Mouse (Mus musculus) embryonic facial prominence, embryonic 13.5 days (tissue): ENCODE results near the gene Traf2. TPM values are rescaled to one million over a fixed set of nuclear protein-coding genes. Genes with fewer than 3 reads are reported as not detected.

Experiments used
- ATAC-seq: fragments of 200-750 bp; cut with Nextera tagmentation; 2 replicates; pipeline ENCODE4 v1.8.0; 2017; ENCODE audit warnings: low read depth; ENCODE audit not compliant: insufficient number of reproducible peaks, insufficient read depth, low FRiP score, low TSS enrichment
- H3K27ac ChIP-seq: fragments of 300-500 bp; sonication (generic); 2 replicates; pipeline ENCODE4 v1.5.1; 2015; ENCODE audit warnings: moderate library complexity, mild to moderate bottlenecking, inconsistent platforms
- H3K27me3 ChIP-seq: fragments of 300-500 bp; sonication (generic); 2 replicates; pipeline ENCODE4 v1.6.1; 2015; ENCODE audit warnings: mild to moderate bottlenecking, inconsistent platforms
- H3K36me3 ChIP-seq: fragments of 300-500 bp; sonication (generic); 2 replicates; pipeline ENCODE4 v1.6.1; 2015; ENCODE audit warnings: mild to moderate bottlenecking, inconsistent platforms
- H3K4me1 ChIP-seq: fragments of 300-500 bp; sonication (generic); 2 replicates; pipeline ENCODE4 v1.6.1; 2015; ENCODE audit warnings: inconsistent platforms
- H3K4me2 ChIP-seq: fragments of 300-500 bp; sonication (generic); 2 replicates; pipeline ENCODE4 v1.6.1; 2015; ENCODE audit warnings: moderate library complexity, mild to moderate bottlenecking, inconsistent platforms
- H3K4me3 ChIP-seq: fragments of 300-500 bp; sonication (generic); 2 replicates; pipeline ENCODE4 v1.5.1; 2015; ENCODE audit warnings: mild to moderate bottlenecking, inconsistent platforms
- H3K9ac ChIP-seq: fragments of 300-500 bp; sonication (generic); 2 replicates; pipeline ENCODE4 v1.6.1; 2015; ENCODE audit warnings: mild to moderate bottlenecking, inconsistent platforms
- H3K9me3 ChIP-seq: fragments of 300-500 bp; sonication (generic); 2 replicates; pipeline ENCODE4 v1.6.1; 2016; ENCODE audit warnings: inconsistent platforms
- WGBS: fragments of 180-500 bp; shearing (Covaris S2); methylation state at CpG from one replicate; pipeline ENCODE4 v1.1.7; 2015; ENCODE audit warnings: mixed read lengths; 5-methylcytosine and 5-hydroxymethylcytosine counted together
- polyA plus RNA-seq: library from polyadenylated mRNA; unstranded; fragments of >200 nt; fragmentation: Nextera tagmentation; extraction: Ambion mirVana; gene quantifications from 2 replicates; pipeline ENCODE4 v1.2.1, GENCODE M21; 2015

Traf2 gene
- 31.4 and 35.4 TPM in 2 replicates for polyA plus RNA-seq

- H3K4me3 ChIP-seq, result peak within 1 kb of the TSS; percentile 73
- H3K36me3 ChIP-seq, result no peaks in the 10 kb centered on the region
- no peaks in the 10 kb centered on the region for H3K9me3 ChIP-seq
- no peaks in the 10 kb centered on the region for H3K27me3 ChIP-seq
- peaks cover 9% of the 10 kb centered on the region for H3K4me1 ChIP-seq
- peak; percentile 99 for ATAC-seq
- peak within 1 kb of the TSS; percentile 83 for H3K9ac ChIP-seq
- peak within 1 kb of the TSS; percentile 77 for H3K4me2 ChIP-seq
- 3% methylated on average over 48 of the region's 48 CpGs for WGBS
- H3K27ac ChIP-seq, result peak within 1 kb of the TSS; percentile 72
These were observed at the start of gene Traf2 for GRCm38 (mm10) chr2:25546811-25547491. Gene Traf2 (minus strand): TSS chr2:25546940.

GRCm38 (mm10) chr2:25591863-25592262 lies 45.1 kb upstream of the Traf2 start:
- ATAC-seq, result no peak
- H3K36me3 ChIP-seq, result peaks cover 95% of the 10 kb centered on the region
- H3K27ac ChIP-seq, result no peak overlapping the region
- WGBS, result 87% methylated on average over 2 of the region's 2 CpGs
- no peaks in the 10 kb centered on the region for H3K9me3 ChIP-seq
- H3K4me1 ChIP-seq, result no peaks in the 10 kb centered on the region
- H3K4me3 ChIP-seq, result no peak overlapping the region
- no peaks in the 10 kb centered on the region for H3K27me3 ChIP-seq
- no peak overlapping the region for H3K4me2 ChIP-seq
- H3K9ac ChIP-seq, result no peak overlapping the region

GRCm38 (mm10) chr2:25588227-25588907 lies 41.6 kb upstream of the Traf2 start:
- no peaks in the 10 kb centered on the region for H3K4me1 ChIP-seq
- 91% methylated on average over 8 of the region's 8 CpGs for WGBS

GRCm38 (mm10) chr2:25587290-25587689 lies 40.5 kb upstream of the Traf2 start:
- Histone ChIP-seq H3K27ac (no peak overlapping the region), H3K9ac (no peak overlapping the region), H3K36me3 (peaks cover 95% of the 10 kb centered on the region), H3K9me3 (no peaks in the 10 kb centered on the region), H3K4me3 (no peak overlapping the region), H3K27me3 (no peaks in the 10 kb centered on the region), H3K4me1 (peaks cover 8% of the 10 kb centered on the region), H3K4me2 (no peak overlapping the region)
- WGBS, result 88% methylated on average over 8 of the region's 8 CpGs
- ATAC-seq, result no peak

More at GRCm38 (mm10) chr2:25588227-25588907, 41.6 kb upstream of the Traf2 start:
- H3K4me3 ChIP-seq, result no peak overlapping the region
- no peak overlapping the region for H3K4me2 ChIP-seq
- H3K27me3 ChIP-seq, result no peaks in the 10 kb centered on the region
- H3K9ac ChIP-seq, result no peak overlapping the region
- no peak for ATAC-seq
- H3K36me3 ChIP-seq, result peaks cover 99% of the 10 kb centered on the region
- no peak overlapping the region for H3K27ac ChIP-seq
- H3K9me3 ChIP-seq, result no peaks in the 10 kb centered on the region

- Histone ChIP-seq H3K9ac (no peak overlapping the region), H3K27ac (no peak overlapping the region), H3K36me3 (peaks cover 78% of the 10 kb centered on the region), H3K4me3 (no peak overlapping the region), H3K4me1 (peaks cover 22% of the 10 kb centered on the region), H3K4me2 (no peak overlapping the region), H3K27me3 (peaks cover 10% of the 10 kb centered on the region), H3K9me3 (no peaks in the 10 kb centered on the region)
- 93% methylated on average over 3 of the region's 3 CpGs for WGBS
- ATAC-seq, result no peak
These were observed 38.9 kb upstream of the Traf2 start for GRCm38 (mm10) chr2:25585601-25586000.

GRCm38 (mm10) chr2:25584856-25585255 lies 38.1 kb upstream of the Traf2 start:
- 87% methylated on average over 4 of the region's 4 CpGs for WGBS
- H3K9ac ChIP-seq, result no peak overlapping the region
- H3K36me3 ChIP-seq, result peaks cover 70% of the 10 kb centered on the region
- H3K4me1 ChIP-seq, result peaks cover 30% of the 10 kb centered on the region
- H3K9me3 ChIP-seq, result no peaks in the 10 kb centered on the region
- H3K4me2 ChIP-seq, result no peak overlapping the region
- H3K4me3 ChIP-seq, result no peak overlapping the region
- peaks cover 18% of the 10 kb centered on the region for H3K27me3 ChIP-seq
- no peak overlapping the region for H3K27ac ChIP-seq
- ATAC-seq, result no peak

- no peak overlapping the region for H3K27ac ChIP-seq
- H3K27me3 ChIP-seq, result peaks cover 25% of the 10 kb centered on the region
- H3K9ac ChIP-seq, result no peak overlapping the region
- peaks cover 37% of the 10 kb centered on the region for H3K4me1 ChIP-seq
- no peak for ATAC-seq
- no peak overlapping the region for H3K4me3 ChIP-seq
- H3K36me3 ChIP-seq, result peaks cover 63% of the 10 kb centered on the region
- no peak overlapping the region for H3K4me2 ChIP-seq
- no peaks in the 10 kb centered on the region for H3K9me3 ChIP-seq
- 94% methylated on average over 3 of the region's 3 CpGs for WGBS
These were observed 37.4 kb upstream of the Traf2 start for GRCm38 (mm10) chr2:25584152-25584551.

- no peak overlapping the region for H3K9ac ChIP-seq
- H3K36me3 ChIP-seq, result peaks cover 57% of the 10 kb centered on the region
- no peak for ATAC-seq
- H3K27ac ChIP-seq, result no peak overlapping the region
- no peak overlapping the region for H3K4me2 ChIP-seq
- H3K27me3 ChIP-seq, result peaks cover 30% of the 10 kb centered on the region
- no peak overlapping the region for H3K4me3 ChIP-seq
- no peaks in the 10 kb centered on the region for H3K9me3 ChIP-seq
- H3K4me1 ChIP-seq, result peaks cover 42% of the 10 kb centered on the region
- 63% methylated on average over 4 of the region's 4 CpGs for WGBS
These were observed 36.8 kb upstream of the Traf2 start for GRCm38 (mm10) chr2:25583571-25583970.

GRCm38 (mm10) chr2:25583120-25583481 lies 36.4 kb upstream of the Traf2 start:
- peak overlapping the region; percentile 9; the same call in 1 of the 2 replicates for H3K27ac ChIP-seq
- peaks cover 35% of the 10 kb centered on the region for H3K27me3 ChIP-seq
- no peak overlapping the region for H3K9ac ChIP-seq
- H3K4me2 ChIP-seq, result no peak overlapping the region
- WGBS, result 82% methylated on average over 6 of the region's 6 CpGs
- H3K9me3 ChIP-seq, result no peaks in the 10 kb centered on the region
- no peak overlapping the region for H3K4me3 ChIP-seq
- H3K36me3 ChIP-seq, result peaks cover 53% of the 10 kb centered on the region
- peaks cover 47% of the 10 kb centered on the region for H3K4me1 ChIP-seq
- ATAC-seq, result no peak

- no peaks in the 10 kb centered on the region for H3K9me3 ChIP-seq
- H3K36me3 ChIP-seq, result peaks cover 48% of the 10 kb centered on the region
- no peak overlapping the region for H3K4me3 ChIP-seq
- peak overlapping the region; percentile 9; the same call in 1 of the 2 replicates for H3K27ac ChIP-seq
- H3K4me1 ChIP-seq, result peaks cover 52% of the 10 kb centered on the region
- no peak overlapping the region for H3K4me2 ChIP-seq
- no peak for ATAC-seq
- peaks cover 40% of the 10 kb centered on the region for H3K27me3 ChIP-seq
- WGBS, result 58% methylated on average over 12 of the region's 12 CpGs
- 0 out of 2 replicates have a peak overlapping the region, but pooled peaks have one; percentile 32 for H3K9ac ChIP-seq
These were observed 35.9 kb upstream of the Traf2 start for GRCm38 (mm10) chr2:25582466-25583119.

GRCm38 (mm10) chr2:25581901-25582301 lies 35.2 kb upstream of the Traf2 start:
- ATAC-seq, result no peak
- 30% methylated on average over 6 of the region's 6 CpGs for WGBS
- H3K27me3 ChIP-seq, result peaks cover 47% of the 10 kb centered on the region
- peaks cover 59% of the 10 kb centered on the region for H3K4me1 ChIP-seq
- peaks cover 41% of the 10 kb centered on the region for H3K36me3 ChIP-seq
- no peak overlapping the region for H3K4me3 ChIP-seq
- peak overlapping the region; percentile 58; the same call in 1 of the 2 replicates for H3K9ac ChIP-seq
- H3K4me2 ChIP-seq, result peak overlapping the region; percentile 81; the same call in 1 of the 2 replicates
- no peaks in the 10 kb centered on the region for H3K9me3 ChIP-seq
- no peak overlapping the region for H3K27ac ChIP-seq
